Mouse (Mus musculus) lung, embryonic 15.5 days (tissue): ENCODE data around the gene Acbd5. TPM values are rescaled to one million over a fixed set of nuclear protein-coding genes. Genes with fewer than 3 reads are reported as not detected.

ENCODE experiments used
- ATAC-seq: fragments of 200-750 bp; cut with Nextera tagmentation; 2 replicates; pipeline ENCODE4 v1.8.0; 2017; ENCODE audit warnings: moderate number of reproducible peaks, borderline replicate concordance; ENCODE audit not compliant: low FRiP score, low TSS enrichment; ENCODE audit errors: extremely low read depth
- H3K27ac ChIP-seq: fragments of 300-500 bp; sonication (generic); 2 replicates; pipeline ENCODE4 v1.5.1; 2015; ENCODE audit warnings: moderate library complexity, mild to moderate bottlenecking, inconsistent platforms
- H3K27me3 ChIP-seq: fragments of 300-500 bp; sonication (generic); 2 replicates; pipeline ENCODE4 v1.6.1; 2015; ENCODE audit warnings: inconsistent platforms
- H3K36me3 ChIP-seq: fragments of 300-500 bp; sonication (generic); 2 replicates; pipeline ENCODE4 v1.6.1; 2015; ENCODE audit warnings: inconsistent platforms
- H3K4me1 ChIP-seq: fragments of 300-500 bp; sonication (generic); 2 replicates; pipeline ENCODE4 v1.6.1; 2015; ENCODE audit warnings: inconsistent platforms
- H3K4me2 ChIP-seq: fragments of 300-500 bp; sonication (generic); 2 replicates; pipeline ENCODE4 v1.6.1; 2015; ENCODE audit warnings: inconsistent platforms, mild to moderate bottlenecking, moderate library complexity
- H3K4me3 ChIP-seq: fragments of 300-500 bp; sonication (generic); 2 replicates; pipeline ENCODE4 v1.5.1; 2015; ENCODE audit warnings: mild to moderate bottlenecking, inconsistent platforms
- H3K9ac ChIP-seq: fragments of 300-500 bp; sonication (generic); 2 replicates; pipeline ENCODE4 v1.6.1; 2015; ENCODE audit warnings: inconsistent platforms
- H3K9me3 ChIP-seq: fragments of 300-500 bp; sonication (generic); 2 replicates; pipeline ENCODE4 v1.6.1; 2016; ENCODE audit warnings: inconsistent platforms
- WGBS: fragments of 180-500 bp; shearing (Covaris S2); methylation state at CpG from one replicate; pipeline ENCODE4 v1.1.7; 2015; 5-methylcytosine and 5-hydroxymethylcytosine counted together
- polyA plus RNA-seq: library from polyadenylated mRNA; unstranded; fragments of >200 nt; fragmentation: Nextera tagmentation; extraction: Ambion mirVana; gene quantifications from 2 replicates; pipeline ENCODE4 v1.2.1, GENCODE M21; 2015

The Acbd5 gene
- polyA plus RNA-seq, 1 experiment from 2014 or later = 30.7 TPM

- 93% methylated on average over 2 of the region's 2 CpGs for WGBS
- H3K36me3 ChIP-seq = no peaks in the 10 kb centered on the region
- no peak overlapping the region for H3K9ac ChIP-seq
- no peak overlapping the region for H3K4me2 ChIP-seq
- no peaks in the 10 kb centered on the region for H3K27me3 ChIP-seq
- no peaks in the 10 kb centered on the region for H3K4me1 ChIP-seq
- no peak overlapping the region for H3K4me3 ChIP-seq
- no peak for ATAC-seq
- no peaks in the 10 kb centered on the region for H3K9me3 ChIP-seq
- no peak overlapping the region for H3K27ac ChIP-seq
These were observed 2.5 kb downstream of the Acbd5 start for GRCm38 (mm10) chr2:23070491-23070890.

GRCm38 (mm10) chr2:23071406-23071805, 3.4 kb downstream of the Acbd5 start:
- no peaks in the 10 kb centered on the region for H3K27me3 ChIP-seq
- 84% methylated on average over 1 of the region's 1 CpGs for WGBS
- H3K27ac ChIP-seq = no peak overlapping the region
- H3K9ac ChIP-seq = no peak overlapping the region
- ATAC-seq = no peak
- no peaks in the 10 kb centered on the region for H3K9me3 ChIP-seq
- no peak overlapping the region for H3K4me2 ChIP-seq
- H3K4me3 ChIP-seq = no peak overlapping the region
- 0 out of 2 replicates have a peak, but pooled peaks cover 2% of the 10 kb centered on the region for H3K36me3 ChIP-seq
- no peaks in the 10 kb centered on the region for H3K4me1 ChIP-seq

GRCm38 (mm10) chr2:23075846-23076245, 7.9 kb downstream of the Acbd5 start:
- ATAC-seq = no peak

GRCm38 (mm10) chr2:23076783-23077182, 8.8 kb downstream of the Acbd5 start:
- no peak overlapping the region for H3K4me2 ChIP-seq
- no peak overlapping the region for H3K9ac ChIP-seq

More at GRCm38 (mm10) chr2:23075846-23076245, 7.9 kb downstream of the Acbd5 start:
- H3K36me3 ChIP-seq = peaks cover 20% of the 10 kb centered on the region
- no peak overlapping the region for H3K27ac ChIP-seq
- H3K9me3 ChIP-seq = no peaks in the 10 kb centered on the region
- no peak overlapping the region for H3K4me2 ChIP-seq
- H3K4me1 ChIP-seq = no peaks in the 10 kb centered on the region
- no peaks in the 10 kb centered on the region for H3K27me3 ChIP-seq
- no peak overlapping the region for H3K4me3 ChIP-seq
- H3K9ac ChIP-seq = no peak overlapping the region

GRCm38 (mm10) chr2:23077693-23078092, 9.7 kb downstream of the Acbd5 start:
- Histone ChIP-seq H3K4me1 (no peaks in the 10 kb centered on the region), H3K4me3 (no peak overlapping the region), H3K36me3 (peaks cover 23% of the 10 kb centered on the region), H3K9me3 (no peaks in the 10 kb centered on the region), H3K9ac (no peak overlapping the region), H3K27me3 (no peaks in the 10 kb centered on the region), H3K4me2 (no peak overlapping the region), H3K27ac (no peak overlapping the region)
- ATAC-seq = no peak
- 81% methylated on average over 5 of the region's 5 CpGs for WGBS

More at GRCm38 (mm10) chr2:23076783-23077182, 8.8 kb downstream of the Acbd5 start:
- no peaks in the 10 kb centered on the region for H3K9me3 ChIP-seq
- ATAC-seq = no peak
- H3K4me3 ChIP-seq = no peak overlapping the region
- no peaks in the 10 kb centered on the region for H3K27me3 ChIP-seq
- no peak overlapping the region for H3K27ac ChIP-seq
- H3K36me3 ChIP-seq = peaks cover 23% of the 10 kb centered on the region
- H3K4me1 ChIP-seq = no peaks in the 10 kb centered on the region

- H3K27me3 ChIP-seq = no peaks in the 10 kb centered on the region
- no peak overlapping the region for H3K27ac ChIP-seq
- peaks cover 23% of the 10 kb centered on the region for H3K36me3 ChIP-seq
- H3K9me3 ChIP-seq = no peaks in the 10 kb centered on the region
- ATAC-seq = no peak
- 94% methylated on average over 2 of the region's 2 CpGs for WGBS
- no peaks in the 10 kb centered on the region for H3K4me1 ChIP-seq
- H3K4me2 ChIP-seq = no peak overlapping the region
- H3K9ac ChIP-seq = no peak overlapping the region
- no peak overlapping the region for H3K4me3 ChIP-seq
These were observed 10.6 kb downstream of the Acbd5 start for GRCm38 (mm10) chr2:23078588-23078987.

GRCm38 (mm10) chr2:23084540-23084939, 16.6 kb downstream of the Acbd5 start:
- peaks cover 15% of the 10 kb centered on the region; the same call in 1 of the 2 replicates for H3K36me3 ChIP-seq
- H3K4me1 ChIP-seq = no peaks in the 10 kb centered on the region
- WGBS = 93% methylated on average over 8 of the region's 8 CpGs
- no peaks in the 10 kb centered on the region for H3K27me3 ChIP-seq
- H3K4me3 ChIP-seq = no peak overlapping the region
- no peak overlapping the region for H3K9ac ChIP-seq
- H3K4me2 ChIP-seq = no peak overlapping the region
- no peaks in the 10 kb centered on the region for H3K9me3 ChIP-seq
- no peak overlapping the region for H3K27ac ChIP-seq
- no peak for ATAC-seq

GRCm38 (mm10) chr2:23092216-23092615, 24.2 kb downstream of the Acbd5 start:
- ATAC-seq = no peak
- H3K9ac ChIP-seq = no peak overlapping the region
- no peaks in the 10 kb centered on the region for H3K27me3 ChIP-seq
- no peak overlapping the region for H3K4me3 ChIP-seq
- no peak overlapping the region for H3K4me2 ChIP-seq
- no peaks in the 10 kb centered on the region for H3K4me1 ChIP-seq
- H3K36me3 ChIP-seq = peaks cover 27% of the 10 kb centered on the region
- 47% methylated on average over 5 of the region's 5 CpGs for WGBS
- no peaks in the 10 kb centered on the region for H3K9me3 ChIP-seq
- no peak overlapping the region for H3K27ac ChIP-seq

- no peaks in the 10 kb centered on the region for H3K9me3 ChIP-seq
- H3K4me2 ChIP-seq = no peak overlapping the region
- ATAC-seq = no peak
- H3K4me1 ChIP-seq = no peaks in the 10 kb centered on the region
- H3K27me3 ChIP-seq = no peaks in the 10 kb centered on the region
- H3K27ac ChIP-seq = no peak overlapping the region
- H3K36me3 ChIP-seq = peaks cover 11% of the 10 kb centered on the region
- no peak overlapping the region for H3K9ac ChIP-seq
- no peak overlapping the region for H3K4me3 ChIP-seq
These were observed 29.1 kb downstream of the Acbd5 start for GRCm38 (mm10) chr2:23097028-23097427.

- no peaks in the 10 kb centered on the region for H3K27me3 ChIP-seq
- H3K4me2 ChIP-seq = no peak overlapping the region
- H3K36me3 ChIP-seq = peaks cover 8% of the 10 kb centered on the region
- no peaks in the 10 kb centered on the region for H3K9me3 ChIP-seq
- no peak overlapping the region for H3K4me3 ChIP-seq
- no peak overlapping the region for H3K27ac ChIP-seq
- no peak for ATAC-seq
- H3K4me1 ChIP-seq = no peaks in the 10 kb centered on the region
- H3K9ac ChIP-seq = no peak overlapping the region
These were observed 34.3 kb downstream of the Acbd5 start for GRCm38 (mm10) chr2:23102266-23102665.

- no peak overlapping the region for H3K4me2 ChIP-seq
- no peaks in the 10 kb centered on the region for H3K9me3 ChIP-seq
- no peak overlapping the region for H3K9ac ChIP-seq
- no peak overlapping the region for H3K27ac ChIP-seq
- no peak for ATAC-seq
- H3K4me1 ChIP-seq = no peaks in the 10 kb centered on the region
- no peak overlapping the region for H3K4me3 ChIP-seq
- H3K36me3 ChIP-seq = peaks cover 24% of the 10 kb centered on the region
- H3K27me3 ChIP-seq = no peaks in the 10 kb centered on the region
These were observed 51.6 kb downstream of the Acbd5 start for GRCm38 (mm10) chr2:23119573-23119972.

GRCm38 (mm10) chr2:23155199-23155621, 87.2 kb downstream of the Acbd5 start:
- H3K27ac ChIP-seq = peak overlapping the region; percentile 99
- peaks cover 26% of the 10 kb centered on the region for H3K4me1 ChIP-seq
- no peaks in the 10 kb centered on the region for H3K36me3 ChIP-seq
- H3K4me3 ChIP-seq = peak overlapping the region; percentile 90
- H3K27me3 ChIP-seq = no peaks in the 10 kb centered on the region
- peak overlapping the region; percentile 64 for H3K4me2 ChIP-seq
- H3K9ac ChIP-seq = peak overlapping the region; percentile 48
- WGBS = under 1% methylated on average over 5 of the region's 5 CpGs
- no peaks in the 10 kb centered on the region for H3K9me3 ChIP-seq
- peak; percentile 12 for ATAC-seq
